Mouse (Mus musculus): ENCODE results near the gene Dab2ip. TPM values are rescaled to one million over a fixed set of nuclear protein-coding genes. Genes with fewer than 3 reads are reported as not detected.

Dab2ip gene
- polyA plus RNA-seq, 1 experiment from 2014 or later: 44.0 TPM

DNA sequence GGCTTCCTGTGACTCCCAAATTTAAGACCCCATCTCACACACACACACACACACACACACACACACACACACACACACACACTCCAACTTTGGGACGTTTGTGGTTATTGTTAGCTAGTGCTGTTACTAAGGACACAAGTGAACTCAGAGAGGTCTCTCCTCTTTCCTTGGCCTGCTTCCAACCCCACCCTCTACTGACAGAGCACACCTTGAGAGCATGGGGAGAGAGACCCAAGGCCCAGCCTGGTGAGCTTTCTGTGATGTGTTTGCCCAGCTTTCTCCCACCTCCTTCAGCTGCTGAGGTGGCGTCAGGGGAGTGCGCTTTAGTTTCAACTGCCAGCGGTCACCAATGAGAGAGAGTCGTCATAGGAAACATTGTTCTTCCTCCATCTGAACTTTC lies 25.3 kb downstream of the Dab2ip start:
- peak overlapping the region; percentile 89 for H3K4me2 ChIP-seq
- no peaks in the 10 kb centered on the region for H3K36me3 ChIP-seq
- WGBS: 52% methylated on average over 5 of the region's 5 CpGs
- H3K9ac ChIP-seq: peak overlapping the region; percentile 77; the same call in 1 of the 2 replicates
- no peaks in the 10 kb centered on the region for H3K9me3 ChIP-seq (replicated peaks)
- H3K27ac ChIP-seq: peak overlapping the region; percentile 98
- peaks cover 6% of the 10 kb centered on the region; the same call in 1 of the 2 replicates for H3K27me3 ChIP-seq
- no peak for ATAC-seq (replicated peaks; ENCODE audit: insufficient number of reproducible peaks, insufficient read depth, low FRiP score, low read depth)
- peak overlapping the region; percentile 63 for H3K4me3 ChIP-seq
- peaks cover 77% of the 10 kb centered on the region for H3K4me1 ChIP-seq (replicated peaks)

DNA sequence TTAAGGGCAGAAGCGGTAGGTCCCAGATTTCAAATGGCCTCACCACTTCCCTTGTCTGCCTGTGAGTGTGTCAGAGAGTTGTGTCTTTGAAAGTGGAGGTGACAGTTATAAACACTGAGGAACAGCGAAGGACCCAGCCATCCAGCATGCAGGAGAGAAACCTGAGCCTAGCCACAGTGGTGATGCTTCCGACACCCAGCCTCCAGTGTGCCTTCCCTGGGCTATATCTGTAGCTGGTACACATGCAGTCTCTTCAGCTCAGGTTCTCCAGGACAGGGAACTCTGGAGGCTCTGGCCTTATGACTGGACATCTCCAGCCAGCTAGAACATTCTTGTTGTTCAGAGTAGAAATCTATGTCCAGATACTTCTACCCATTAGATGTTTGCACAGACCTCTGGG lies 25.9 kb downstream of the Dab2ip start:
- H3K9ac ChIP-seq: 0 out of 2 replicates have a peak overlapping the region, but pooled peaks have one; percentile 20
- H3K4me1 ChIP-seq (replicated peaks): peaks cover 83% of the 10 kb centered on the region
- ATAC-seq (replicated peaks; ENCODE audit: insufficient number of reproducible peaks, insufficient read depth, low FRiP score, low read depth): no peak
- H3K36me3 ChIP-seq: no peaks in the 10 kb centered on the region
- 68% methylated on average over 3 of the region's 3 CpGs for WGBS
- peak overlapping the region; percentile 63 for H3K4me3 ChIP-seq
- peak overlapping the region; percentile 89 for H3K4me2 ChIP-seq
- H3K27me3 ChIP-seq: peaks cover 3% of the 10 kb centered on the region; the same call in 1 of the 2 replicates
- H3K27ac ChIP-seq: no peak overlapping the region
- no peaks in the 10 kb centered on the region for H3K9me3 ChIP-seq (replicated peaks)

DNA sequence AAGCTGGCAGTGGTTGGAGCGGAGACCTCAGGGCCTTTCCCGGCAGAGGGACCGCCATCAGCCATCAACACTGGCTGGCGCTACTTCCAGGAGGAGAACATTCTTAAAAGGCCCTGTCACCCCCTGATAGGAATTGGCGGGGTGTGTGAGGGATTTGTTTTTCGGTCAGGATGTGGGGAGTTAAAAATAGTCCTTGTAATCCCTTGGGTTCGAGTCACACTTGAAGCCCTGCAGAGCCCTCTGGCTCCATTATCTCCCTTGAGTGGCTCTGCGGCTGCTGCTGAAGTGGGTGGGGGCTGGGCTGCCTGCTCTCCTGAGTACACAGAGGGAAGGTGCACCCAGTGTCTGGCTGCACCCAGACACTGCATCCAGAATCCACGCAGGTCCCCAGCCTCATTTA lies 30.3 kb downstream of the Dab2ip start:
- peak; percentile 81 for ATAC-seq (replicated peaks; ENCODE audit: insufficient number of reproducible peaks, insufficient read depth, low FRiP score, low read depth)
- H3K4me2 ChIP-seq: peak overlapping the region; percentile 47
- peaks cover 99% of the 10 kb centered on the region for H3K4me1 ChIP-seq (replicated peaks)
- WGBS: 12% methylated on average over 9 of the region's 9 CpGs
- H3K27me3 ChIP-seq: peaks cover 3% of the 10 kb centered on the region; the same call in 1 of the 2 replicates
- no peaks in the 10 kb centered on the region for H3K9me3 ChIP-seq (replicated peaks)
- H3K4me3 ChIP-seq: no peak overlapping the region
- peak overlapping the region; percentile 19; the same call in 1 of the 2 replicates for H3K9ac ChIP-seq
- H3K36me3 ChIP-seq: no peaks in the 10 kb centered on the region
- peak overlapping the region; percentile 89 for H3K27ac ChIP-seq

DNA sequence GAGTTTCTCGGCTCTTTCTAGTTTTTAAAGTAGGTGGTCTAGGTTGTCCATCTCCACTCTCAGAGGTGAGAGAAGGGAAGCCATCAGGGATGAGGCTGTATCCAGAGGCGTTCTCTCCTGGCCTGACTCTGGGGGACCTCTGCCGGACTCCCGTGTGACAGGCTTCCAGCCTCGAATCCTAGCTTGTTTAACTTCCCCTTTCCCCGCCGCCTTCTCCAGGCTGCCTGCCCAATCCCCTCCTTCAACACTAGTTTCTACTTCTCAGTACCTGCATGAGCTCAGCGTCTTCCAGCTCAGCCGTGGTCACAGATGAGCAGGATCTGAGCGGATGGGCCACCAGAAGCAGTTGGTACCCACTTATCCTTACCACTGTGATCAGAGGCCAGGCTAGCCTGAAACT lies 31.3 kb downstream of the Dab2ip start:
- ATAC-seq (replicated peaks; ENCODE audit: insufficient number of reproducible peaks, insufficient read depth, low FRiP score, low read depth): no peak
- no peaks in the 10 kb centered on the region for H3K36me3 ChIP-seq
- 50% methylated on average over 10 of the region's 10 CpGs for WGBS
- H3K27ac ChIP-seq: peak overlapping the region; percentile 89
- 0 out of 2 replicates have a peak overlapping the region, but pooled peaks have one; percentile 18 for H3K9ac ChIP-seq
- H3K27me3 ChIP-seq: peaks cover 3% of the 10 kb centered on the region; the same call in 1 of the 2 replicates
- peaks cover 99% of the 10 kb centered on the region for H3K4me1 ChIP-seq (replicated peaks)
- H3K4me2 ChIP-seq: peak overlapping the region; percentile 47; the same call in 1 of the 2 replicates
- H3K9me3 ChIP-seq (replicated peaks): no peaks in the 10 kb centered on the region
- no peak overlapping the region for H3K4me3 ChIP-seq

DNA sequence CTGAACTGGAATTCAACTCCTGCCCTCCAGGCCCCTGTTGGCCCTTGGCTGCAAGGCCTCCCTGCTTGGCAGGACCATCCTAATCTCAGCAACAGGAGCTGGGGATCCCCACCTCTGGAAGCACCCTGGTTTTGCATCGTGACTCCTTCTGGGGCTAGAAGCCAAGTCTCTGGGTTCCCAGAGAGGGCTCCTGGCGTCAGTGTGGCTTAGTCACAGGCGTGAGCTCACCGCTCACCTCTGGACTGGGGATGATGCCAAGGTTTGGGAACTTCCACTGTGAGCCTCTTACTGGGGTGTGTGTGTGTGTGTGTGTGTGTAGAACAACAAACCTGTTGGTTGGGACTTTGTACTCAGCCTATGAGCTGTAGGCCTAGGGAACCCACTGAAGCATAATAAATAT lies 31.7 kb downstream of the Dab2ip start:
- Histone ChIP-seq H3K9ac (0 out of 2 replicates have a peak overlapping the region, but pooled peaks have one; percentile 18), H3K4me2 (no peak overlapping the region), H3K4me1 (replicated peaks) (peaks cover 100% of the 10 kb centered on the region), H3K36me3 (no peaks in the 10 kb centered on the region), H3K27me3 (peaks cover 2% of the 10 kb centered on the region; the same call in 1 of the 2 replicates), H3K27ac (peak overlapping the region; percentile 89), H3K9me3 (replicated peaks) (no peaks in the 10 kb centered on the region), H3K4me3 (no peak overlapping the region)
- peak; percentile 31; the same call in 1 of the 2 replicates for ATAC-seq (replicated peaks; ENCODE audit: insufficient number of reproducible peaks, insufficient read depth, low FRiP score, low read depth)
- 34% methylated on average over 4 of the region's 4 CpGs for WGBS

DNA sequence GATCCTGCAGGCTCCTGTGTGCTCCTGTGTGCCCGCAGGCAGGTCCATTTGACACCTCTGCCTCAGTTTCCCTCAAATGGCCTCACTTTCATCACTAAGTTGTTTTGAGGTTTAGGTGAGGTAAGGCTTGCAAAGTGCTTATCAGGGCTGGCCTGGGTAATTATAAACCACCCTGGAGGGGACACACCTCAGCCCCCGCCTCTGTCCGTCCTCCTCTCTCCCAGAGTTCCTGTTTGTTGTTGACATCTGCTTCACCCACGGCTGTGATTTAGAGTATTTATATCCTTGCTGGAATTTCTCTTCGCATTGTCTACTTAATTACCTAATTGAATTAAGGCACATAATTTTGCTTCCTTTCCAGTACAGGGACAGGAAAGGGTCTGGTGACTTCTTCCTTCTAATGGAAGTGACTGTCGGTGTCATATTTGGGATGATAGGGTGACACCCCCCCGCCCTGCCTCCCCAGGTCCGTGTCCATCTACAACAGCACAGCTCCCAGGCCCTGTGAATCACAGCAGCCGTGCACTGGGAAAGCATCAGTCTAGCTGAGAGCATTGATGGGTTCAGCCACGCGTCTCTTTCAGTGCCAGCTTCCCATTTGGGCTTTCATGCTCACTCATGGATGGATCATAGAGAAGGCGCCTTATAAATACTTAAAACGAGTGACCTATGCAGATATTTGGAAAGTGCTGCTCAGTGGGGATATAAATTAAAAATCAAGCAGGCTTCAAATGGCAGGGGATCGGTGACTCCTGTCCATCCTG lies 34.1 kb downstream of the Dab2ip start:
- H3K4me1 ChIP-seq (replicated peaks): peaks cover 100% of the 10 kb centered on the region
- WGBS: 50% methylated on average over 14 of the region's 14 CpGs
- ATAC-seq (replicated peaks; ENCODE audit: insufficient number of reproducible peaks, insufficient read depth, low FRiP score, low read depth): no peak
- peak overlapping the region; percentile 29 for H3K4me2 ChIP-seq
- H3K36me3 ChIP-seq: no peaks in the 10 kb centered on the region
- H3K4me3 ChIP-seq: no peak overlapping the region
- H3K9me3 ChIP-seq (replicated peaks): no peaks in the 10 kb centered on the region
- no peaks in the 10 kb centered on the region for H3K27me3 ChIP-seq
- H3K9ac ChIP-seq: peak overlapping the region; percentile 23
- H3K27ac ChIP-seq: peak overlapping the region; percentile 86

DNA sequence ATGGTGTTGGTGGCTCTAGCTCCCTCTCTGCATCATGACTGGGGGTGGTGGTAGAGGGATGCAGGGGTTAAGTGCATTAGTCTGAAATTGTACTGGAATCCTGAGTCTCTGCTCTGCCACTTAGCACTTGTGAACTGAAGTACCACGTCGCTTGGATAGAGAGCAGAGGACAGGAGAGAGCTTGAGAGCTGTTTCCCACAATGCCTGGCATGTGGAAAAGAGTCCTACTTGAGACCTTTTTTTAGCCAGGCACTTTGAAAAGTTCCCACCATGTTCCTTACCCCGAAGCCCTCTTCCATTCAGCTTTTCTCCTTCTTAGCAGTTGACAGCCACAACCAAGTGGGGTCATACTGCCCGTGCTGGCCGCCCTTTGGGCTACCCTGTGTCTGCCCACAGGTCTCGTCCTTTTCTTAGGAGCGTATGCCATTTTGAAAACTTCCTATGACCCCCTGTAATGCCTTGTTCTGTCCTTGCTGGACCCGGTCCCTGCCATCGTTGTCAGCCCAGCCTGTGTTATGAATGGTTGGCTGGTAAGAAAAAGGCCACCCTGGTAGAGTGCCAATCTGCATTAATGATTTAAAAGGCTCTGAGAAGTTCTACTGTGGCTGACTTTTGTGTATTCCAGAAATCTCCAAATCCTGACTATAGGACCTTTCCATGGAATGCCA lies 34.8 kb downstream of the Dab2ip start:
- H3K4me2 ChIP-seq: peak overlapping the region; percentile 29
- H3K4me1 ChIP-seq (replicated peaks): peaks cover 100% of the 10 kb centered on the region
- H3K4me3 ChIP-seq: no peak overlapping the region
- no peak overlapping the region for H3K9ac ChIP-seq
- H3K27me3 ChIP-seq: no peaks in the 10 kb centered on the region
- peak overlapping the region; percentile 86 for H3K27ac ChIP-seq
- H3K9me3 ChIP-seq (replicated peaks): no peaks in the 10 kb centered on the region
- WGBS: 54% methylated on average over 9 of the region's 9 CpGs
- H3K36me3 ChIP-seq: no peaks in the 10 kb centered on the region
- ATAC-seq (replicated peaks; ENCODE audit: insufficient number of reproducible peaks, insufficient read depth, low FRiP score, low read depth): no peak

DNA sequence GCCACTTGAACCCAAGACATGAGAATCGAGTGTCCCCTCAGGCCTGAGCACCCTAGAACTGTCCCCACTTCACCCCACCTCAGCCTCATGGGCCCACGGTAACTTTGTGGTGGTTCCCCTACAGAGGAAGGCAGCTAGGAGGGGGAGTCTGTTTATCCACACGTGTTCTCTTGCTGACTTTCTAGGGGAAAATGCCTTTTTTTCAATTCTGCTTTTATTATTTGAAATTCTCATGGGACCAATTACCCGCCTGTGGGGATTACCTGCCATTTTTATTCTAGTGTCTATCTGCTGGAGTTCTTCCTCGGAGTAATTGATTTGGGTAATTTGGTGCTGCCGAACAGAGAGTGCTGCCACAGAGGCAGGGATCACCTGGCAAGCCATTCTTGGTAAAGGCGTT lies 35.8 kb downstream of the Dab2ip start:
- Histone ChIP-seq H3K9me3 (replicated peaks) (no peaks in the 10 kb centered on the region), H3K4me3 (no peak overlapping the region), H3K36me3 (no peaks in the 10 kb centered on the region), H3K4me2 (no peak overlapping the region), H3K27me3 (no peaks in the 10 kb centered on the region), H3K9ac (no peak overlapping the region), H3K4me1 (replicated peaks) (peaks cover 99% of the 10 kb centered on the region), H3K27ac (peak overlapping the region; percentile 86; the same call in 1 of the 2 replicates)
- WGBS: 73% methylated on average over 7 of the region's 7 CpGs
- ATAC-seq (replicated peaks; ENCODE audit: insufficient number of reproducible peaks, insufficient read depth, low FRiP score, low read depth): no peak

DNA sequence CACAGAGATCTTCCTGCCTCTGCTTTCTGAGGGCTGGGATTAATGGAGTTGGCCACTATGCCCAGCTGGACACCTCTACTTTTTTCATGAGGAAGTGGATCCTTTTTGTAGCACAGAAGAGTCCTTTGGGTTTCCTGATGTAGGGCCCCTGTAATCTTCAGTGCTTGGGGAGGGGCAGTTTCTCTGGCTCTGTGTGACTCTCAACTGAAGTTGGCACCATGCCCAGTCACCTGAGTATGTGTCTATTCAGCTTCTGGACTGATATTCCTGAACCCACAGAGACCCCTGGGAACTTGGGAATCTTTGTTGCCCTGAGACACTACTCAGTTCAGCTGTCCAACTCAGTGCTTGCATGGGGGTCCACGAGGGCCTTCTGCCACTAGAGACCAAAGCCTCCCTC lies 37.0 kb downstream of the Dab2ip start:
- WGBS: 42% methylated on average over 1 of the region's 1 CpGs
- Histone ChIP-seq H3K4me3 (no peak overlapping the region), H3K4me2 (no peak overlapping the region), H3K9ac (no peak overlapping the region; the same call in 1 of the 2 replicates), H3K27ac (peak overlapping the region; percentile 72), H3K4me1 (replicated peaks) (peaks cover 88% of the 10 kb centered on the region), H3K9me3 (replicated peaks) (no peaks in the 10 kb centered on the region), H3K27me3 (no peaks in the 10 kb centered on the region), H3K36me3 (no peaks in the 10 kb centered on the region)
- ATAC-seq (replicated peaks; ENCODE audit: insufficient number of reproducible peaks, insufficient read depth, low FRiP score, low read depth): 0 out of 2 replicates have a peak, but pooled peaks have one; percentile 11

DNA sequence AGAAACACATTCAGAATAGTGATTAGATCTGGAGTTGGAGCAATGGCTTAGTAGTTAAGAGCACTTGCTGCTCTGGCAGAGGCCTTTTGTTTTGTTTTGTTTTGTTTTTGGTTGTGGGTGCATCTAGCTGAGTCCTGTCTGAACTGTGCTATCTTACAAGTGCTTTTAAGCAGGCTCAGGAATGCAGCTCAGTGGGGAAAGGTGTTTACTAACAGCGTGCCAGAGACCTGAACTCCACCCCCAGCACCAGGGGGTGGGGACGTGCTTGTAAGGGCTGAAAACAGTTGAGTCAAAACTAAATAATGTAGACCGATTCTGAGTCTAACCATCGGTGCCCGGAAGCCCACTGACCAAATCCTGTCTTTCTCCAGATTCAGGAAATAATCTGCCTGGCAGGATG lies 37.7 kb downstream of the Dab2ip start:
- no peaks in the 10 kb centered on the region for H3K9me3 ChIP-seq (replicated peaks)
- H3K9ac ChIP-seq: no peak overlapping the region; the same call in 1 of the 2 replicates
- H3K27ac ChIP-seq: peak overlapping the region; percentile 72

DNA sequence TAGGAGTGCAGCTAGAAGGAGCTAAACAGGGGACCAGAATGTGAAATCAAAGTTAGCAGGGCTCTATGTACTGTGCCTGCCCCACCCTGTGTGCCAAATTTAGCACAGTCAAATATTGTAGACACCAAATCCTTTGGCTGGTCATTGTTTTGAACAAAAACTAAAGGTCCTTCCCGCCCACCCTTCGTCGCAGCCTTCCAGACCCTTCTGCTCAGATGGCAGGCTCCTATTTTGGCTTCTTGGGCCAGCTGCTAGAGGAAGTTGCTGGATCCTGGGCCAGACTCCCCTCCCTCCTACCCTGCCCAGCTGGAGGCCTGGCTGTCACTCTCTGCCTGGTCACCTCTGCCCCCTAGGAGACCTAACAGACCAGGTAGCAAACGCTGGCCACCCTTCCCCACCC lies 38.7 kb downstream of the Dab2ip start:
- H3K4me2 ChIP-seq: no peak overlapping the region
- WGBS: 60% methylated on average over 4 of the region's 4 CpGs
- no peak overlapping the region for H3K4me3 ChIP-seq
- no peak overlapping the region for H3K9ac ChIP-seq
- no peaks in the 10 kb centered on the region for H3K9me3 ChIP-seq (replicated peaks)
- H3K27ac ChIP-seq: peak overlapping the region; percentile 31
- no peaks in the 10 kb centered on the region for H3K36me3 ChIP-seq
- ATAC-seq (replicated peaks; ENCODE audit: insufficient number of reproducible peaks, insufficient read depth, low FRiP score, low read depth): no peak
- H3K27me3 ChIP-seq: no peaks in the 10 kb centered on the region
- H3K4me1 ChIP-seq (replicated peaks): peaks cover 71% of the 10 kb centered on the region

More for the DNA sequence above, 37.7 kb downstream of the Dab2ip start:
- no peak for ATAC-seq (replicated peaks; ENCODE audit: insufficient number of reproducible peaks, insufficient read depth, low FRiP score, low read depth)
- Histone ChIP-seq H3K36me3 (no peaks in the 10 kb centered on the region), H3K4me1 (replicated peaks) (peaks cover 82% of the 10 kb centered on the region), H3K4me2 (no peak overlapping the region), H3K4me3 (no peak overlapping the region), H3K27me3 (no peaks in the 10 kb centered on the region)
- WGBS: 54% methylated on average over 5 of the region's 5 CpGs

All from heart, embryonic 15.5 days (tissue).